Mouse (Mus musculus) urinary bladder, postnatal 4 days (tissue): ENCODE measurements around the gene Pter.

Experiments
- DNase-seq, 2 experiments: peaks; one replicate each; pipeline ENCODE4 v3.0.0; 2021 to 2022; ENCODE audit warnings: low spot score in 2 of 2

Gene Pter

GRCm38 (mm10) chr2:12923804-12924591, at the start of gene Pter:
TSS of gene Pter (plus strand) at chr2:12924041.
- peak; percentile 86 to 90 for DNase-seq

- DNase-seq, result no peak
Measured at GRCm38 (mm10) chr2:12874232-12874631, 49.6 kb upstream of the Pter start.

GRCm38 (mm10) chr2:12879492-12879891, 44.3 kb upstream of the Pter start:
- DNase-seq, result no peak

- no peak for DNase-seq
Measured at GRCm38 (mm10) chr2:12881009-12881408, 42.8 kb upstream of the Pter start.

DNA sequence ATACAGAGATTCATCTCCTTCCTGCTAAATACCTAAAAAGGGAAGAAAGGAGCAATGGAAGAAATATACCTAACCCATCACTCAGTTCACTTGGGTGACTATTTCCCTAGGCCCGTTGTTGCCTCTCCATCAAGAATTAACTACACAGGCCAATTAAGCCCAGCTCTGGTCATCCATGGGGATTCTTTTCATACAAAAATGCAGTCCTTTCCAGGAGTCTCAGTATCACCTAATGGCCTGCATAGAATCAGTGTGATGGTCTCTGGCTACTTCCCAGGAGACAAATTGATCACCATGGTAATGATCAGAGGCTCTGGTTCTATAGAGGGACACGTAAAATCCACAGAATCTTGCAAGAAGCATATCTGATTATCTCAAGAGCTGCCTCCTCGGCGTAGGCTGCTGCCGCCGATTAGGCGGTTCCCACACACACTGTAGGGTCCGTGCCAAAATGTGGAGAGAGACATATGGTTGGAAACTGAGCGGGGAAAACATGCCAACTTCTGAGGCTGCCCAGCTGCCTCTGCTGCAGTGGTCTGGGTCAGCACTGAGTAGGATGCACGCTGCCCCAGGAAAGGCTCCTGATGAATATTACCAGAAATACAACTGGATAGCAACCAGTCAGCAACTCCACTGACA, 40.4 kb upstream of the Pter start:
- peak in 1 of 2 experiments; percentile 22 for DNase-seq

- no peak for DNase-seq
Measured at GRCm38 (mm10) chr2:12887015-12887414, 36.8 kb upstream of the Pter start.

- DNase-seq, result no peak
Measured at GRCm38 (mm10) chr2:12905786-12906185, 18.1 kb upstream of the Pter start.

GRCm38 (mm10) chr2:12925643-12926042, 1.8 kb downstream of the Pter start:
- no peak for DNase-seq

- DNase-seq, result no peak
Measured at GRCm38 (mm10) chr2:12930338-12930737, 6.5 kb downstream of the Pter start.

DNA sequence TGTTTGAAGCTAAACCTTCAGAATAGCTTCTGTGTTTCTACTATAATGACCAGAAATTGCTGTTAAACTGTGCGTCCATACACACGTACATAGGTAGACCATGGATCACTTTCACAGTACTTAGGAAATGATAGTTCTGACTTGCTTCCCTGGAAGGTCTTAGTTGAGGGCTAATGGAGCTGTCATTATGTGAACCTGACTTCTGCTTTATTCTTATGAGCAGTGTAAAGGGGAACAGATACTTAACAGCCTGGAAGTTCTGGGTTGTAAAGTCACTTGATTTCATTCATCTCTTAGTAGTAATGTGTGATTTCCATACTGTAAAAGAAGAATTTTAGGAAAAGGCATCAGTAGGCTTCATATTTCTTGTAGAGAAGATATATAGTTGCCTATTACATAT, 10.1 kb downstream of the Pter start:
- no peak for DNase-seq

DNA sequence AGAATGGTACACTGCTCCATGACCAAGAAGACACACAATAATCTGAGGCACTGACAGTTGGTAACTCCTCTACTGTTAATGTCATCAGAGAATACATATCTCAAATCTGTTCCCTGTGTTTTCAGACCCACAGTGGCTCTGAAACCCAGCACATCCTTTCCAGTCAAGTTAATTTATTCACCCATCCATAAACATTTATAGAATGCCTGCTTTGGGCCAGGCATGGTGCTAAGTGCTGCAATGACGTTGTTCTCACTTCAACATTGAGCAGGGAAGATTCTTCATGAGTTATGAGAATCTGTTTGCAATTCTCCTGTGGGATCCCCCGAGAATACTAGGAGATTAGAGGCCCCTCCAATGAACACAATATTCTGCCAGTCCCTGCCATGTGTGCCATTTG, 11.4 kb downstream of the Pter start:
- no peak for DNase-seq

DNA sequence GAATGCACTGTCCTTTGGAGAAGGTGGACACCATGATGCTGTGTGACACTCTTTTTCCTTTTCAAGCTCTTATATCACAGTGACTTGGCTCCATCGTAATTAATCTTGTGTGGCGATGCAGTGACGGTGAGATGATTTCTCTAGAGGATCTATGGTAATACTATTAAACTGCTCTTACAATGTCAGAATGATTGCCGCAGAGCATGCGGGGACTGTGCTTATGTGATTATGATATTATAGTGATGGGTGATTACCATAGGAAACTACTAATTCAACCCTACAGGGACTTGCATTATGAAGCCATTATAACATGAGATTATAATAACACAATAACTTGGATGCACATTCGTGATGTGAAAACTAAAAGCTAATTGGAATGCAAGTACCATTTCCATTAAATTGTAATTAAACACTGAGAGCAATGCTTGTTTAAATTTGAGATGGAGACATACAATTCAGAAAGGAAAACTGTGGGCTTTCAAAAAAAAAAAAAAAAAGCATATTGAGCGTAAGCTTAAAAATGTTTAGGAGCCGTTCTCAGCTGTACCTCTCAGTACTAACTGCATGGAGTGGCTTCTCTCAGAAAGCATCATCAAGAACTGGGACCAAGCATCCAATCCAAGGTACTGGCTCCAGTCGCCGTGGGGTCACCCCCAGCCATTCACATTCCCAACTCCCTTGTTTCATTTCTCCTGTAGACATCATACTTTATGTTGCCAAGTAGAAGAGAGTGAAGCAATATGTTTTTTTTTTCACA, 13.8 kb downstream of the Pter start:
- DNase-seq, result no peak

DNA sequence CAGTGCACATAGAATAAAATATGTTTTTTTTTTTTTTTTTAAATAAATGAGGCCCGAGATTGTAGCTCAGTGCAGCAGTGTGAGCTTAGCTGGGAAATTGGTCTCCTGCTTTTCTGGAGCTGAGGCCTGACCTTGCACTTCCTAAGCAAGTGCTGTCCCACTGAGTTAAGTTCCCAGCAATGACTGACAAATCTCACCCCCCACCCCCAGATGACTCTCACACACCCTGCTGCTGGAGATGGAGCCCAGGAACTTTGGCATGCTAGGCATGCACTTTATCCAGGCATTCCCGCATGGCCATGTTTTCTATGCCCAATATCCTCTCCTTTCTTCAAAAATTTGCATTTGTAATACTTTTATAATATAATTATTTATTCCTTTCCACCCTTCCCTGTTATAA, 14.8 kb downstream of the Pter start:
- no peak for DNase-seq

- DNase-seq, result no peak
Measured at GRCm38 (mm10) chr2:12956703-12957424, 33.0 kb downstream of the Pter start.

DNA sequence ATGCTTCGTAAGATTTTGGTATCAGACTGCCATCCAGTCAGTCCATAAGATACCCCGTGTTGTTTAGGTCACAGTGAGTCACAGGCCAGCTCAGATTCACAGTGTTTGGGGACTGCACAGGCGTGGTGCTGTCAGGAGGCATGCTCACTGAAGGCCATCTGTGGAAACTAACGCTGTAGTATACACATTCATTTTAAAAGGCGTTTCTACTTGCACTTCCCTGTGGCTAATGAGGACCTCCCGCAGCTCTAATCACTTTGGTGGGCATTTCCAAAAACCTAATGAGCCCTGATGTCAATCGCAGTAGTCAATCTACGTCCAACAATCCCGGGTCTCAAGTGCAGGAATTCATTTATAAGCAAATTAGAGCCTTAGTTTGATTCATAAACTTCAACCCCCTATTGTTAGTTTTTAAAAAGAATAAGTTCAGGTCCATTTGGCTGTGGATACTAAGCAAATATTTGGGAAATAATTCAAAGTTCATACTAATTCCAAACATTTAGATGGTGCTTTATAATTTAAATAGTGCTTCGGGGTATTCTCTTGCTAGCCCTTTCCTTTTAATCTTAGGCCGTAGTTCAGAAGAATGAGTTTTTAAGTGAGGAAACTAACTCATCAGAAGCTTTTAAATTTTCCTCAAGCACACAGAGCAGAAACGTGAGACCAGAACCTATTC, 46.3 kb downstream of the Pter start:
- DNase-seq, result no peak

GRCm38 (mm10) chr2:12973752-12974151, 49.9 kb downstream of the Pter start:
- no peak for DNase-seq

- DNase-seq, result no peak
Measured at GRCm38 (mm10) chr2:12977367-12977766, 53.5 kb downstream of the Pter start.

- DNase-seq, result no peak
Measured at GRCm38 (mm10) chr2:12978771-12979170, 54.9 kb downstream of the Pter start.

DNA sequence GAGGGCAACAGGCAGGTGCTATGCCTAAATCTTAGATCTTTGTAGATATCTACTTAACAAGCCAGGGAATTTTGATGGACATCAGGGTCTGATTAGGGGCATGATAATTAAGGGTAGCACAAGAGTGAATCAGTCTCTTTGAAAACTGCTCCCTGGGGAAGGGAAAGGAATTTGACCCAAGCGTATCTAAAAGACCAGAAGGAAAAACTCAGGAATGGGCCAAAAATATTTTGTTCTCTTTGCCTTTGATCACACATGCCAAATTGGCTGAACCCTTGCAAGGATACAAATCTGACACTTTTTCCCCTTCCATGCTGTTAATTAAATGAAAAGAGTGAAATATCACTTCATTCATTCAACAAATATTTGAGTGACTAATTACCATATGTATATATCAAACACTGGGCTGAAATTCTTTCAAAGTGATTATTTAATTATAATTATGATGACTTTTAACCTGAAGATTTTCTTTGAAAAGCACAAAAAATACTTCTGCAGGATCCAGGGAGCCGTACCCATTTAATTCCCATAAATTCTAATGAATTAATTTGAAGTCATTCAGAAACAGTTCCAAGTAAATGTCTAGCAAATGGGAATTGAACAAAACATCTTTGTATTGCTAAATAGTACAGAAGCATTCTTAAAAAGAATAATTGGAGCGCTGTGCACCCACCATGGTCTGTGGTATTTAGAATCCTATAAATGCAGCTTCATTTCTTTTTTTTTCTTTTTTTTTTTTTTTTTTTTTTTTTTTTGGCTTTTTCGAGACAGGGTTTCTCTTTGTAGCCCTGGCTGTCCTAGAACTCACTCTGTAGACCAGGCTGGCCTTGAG, 61.3 kb downstream of the Pter start:
- DNase-seq, result no peak

DNA sequence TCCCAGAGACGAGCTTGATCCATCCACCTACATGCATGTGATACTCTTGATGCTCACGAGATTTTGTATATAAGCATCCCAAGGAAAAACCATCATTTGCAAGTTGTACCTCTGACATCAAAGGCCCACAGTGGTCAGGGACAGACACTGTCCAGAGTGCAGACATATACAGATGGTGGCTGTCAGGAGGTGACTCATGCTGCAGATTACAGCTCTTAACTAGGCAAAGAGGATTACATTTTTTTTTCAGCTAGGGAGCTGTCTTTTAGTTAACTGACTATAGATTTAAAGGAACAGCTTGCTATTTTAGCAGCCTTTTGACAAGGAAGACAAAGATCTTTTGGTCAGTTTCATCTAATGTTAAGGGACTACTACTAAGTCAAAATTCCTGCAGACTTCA, 76.2 kb downstream of the Pter start:
- DNase-seq, result no peak

- no peak for DNase-seq
Measured at GRCm38 (mm10) chr2:13008433-13008832, 84.6 kb downstream of the Pter start.
